Mouse (Mus musculus) embryo, embryonic 11 days (tissue): ENCODE data around the gene Mrgprd.

Experiments
- DNase-seq: peaks from one replicate; pipeline ENCODE4 v3.0.0-alpha.2; 2015

The Mrgprd gene

DNA sequence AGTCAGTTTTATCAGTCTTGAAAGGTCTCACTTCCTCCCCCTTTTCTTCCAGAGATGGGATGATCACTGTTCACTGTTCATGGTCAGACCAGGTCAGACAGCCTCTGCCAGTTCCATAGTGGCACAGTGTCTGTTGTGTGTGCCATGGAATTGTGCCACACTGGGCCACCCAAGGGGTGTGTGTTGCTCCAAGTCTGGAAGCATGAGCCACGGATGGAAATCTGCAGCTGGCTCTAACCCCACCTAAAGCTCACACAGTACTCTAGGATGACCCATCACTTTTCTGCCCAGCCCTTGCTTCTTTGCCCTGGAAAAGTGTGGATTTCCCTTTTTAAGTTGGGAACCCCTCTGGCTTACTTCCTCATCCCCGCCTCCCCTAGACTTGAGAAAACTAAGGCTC lies 10.5 kb upstream of the Mrgprd start:
- no peak for DNase-seq

DNA sequence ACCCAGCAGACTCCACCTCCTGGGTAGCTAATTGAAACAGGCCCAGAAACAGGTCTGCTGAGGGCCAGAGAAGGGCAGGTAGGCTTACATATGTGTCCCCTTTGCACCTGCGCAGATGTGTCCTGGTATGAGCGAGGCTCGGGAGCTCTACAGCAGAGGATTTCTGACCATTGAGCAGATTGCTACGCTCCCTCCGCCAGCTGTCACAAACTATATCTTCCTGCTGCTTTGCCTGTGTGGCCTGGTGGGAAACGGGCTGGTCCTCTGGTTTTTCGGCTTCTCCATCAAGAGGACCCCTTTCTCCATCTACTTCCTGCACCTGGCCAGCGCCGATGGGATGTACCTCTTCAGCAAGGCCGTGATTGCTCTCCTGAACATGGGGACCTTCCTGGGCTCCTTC lies 7.0 kb upstream of the Mrgprd start:
- no peak for DNase-seq

DNA sequence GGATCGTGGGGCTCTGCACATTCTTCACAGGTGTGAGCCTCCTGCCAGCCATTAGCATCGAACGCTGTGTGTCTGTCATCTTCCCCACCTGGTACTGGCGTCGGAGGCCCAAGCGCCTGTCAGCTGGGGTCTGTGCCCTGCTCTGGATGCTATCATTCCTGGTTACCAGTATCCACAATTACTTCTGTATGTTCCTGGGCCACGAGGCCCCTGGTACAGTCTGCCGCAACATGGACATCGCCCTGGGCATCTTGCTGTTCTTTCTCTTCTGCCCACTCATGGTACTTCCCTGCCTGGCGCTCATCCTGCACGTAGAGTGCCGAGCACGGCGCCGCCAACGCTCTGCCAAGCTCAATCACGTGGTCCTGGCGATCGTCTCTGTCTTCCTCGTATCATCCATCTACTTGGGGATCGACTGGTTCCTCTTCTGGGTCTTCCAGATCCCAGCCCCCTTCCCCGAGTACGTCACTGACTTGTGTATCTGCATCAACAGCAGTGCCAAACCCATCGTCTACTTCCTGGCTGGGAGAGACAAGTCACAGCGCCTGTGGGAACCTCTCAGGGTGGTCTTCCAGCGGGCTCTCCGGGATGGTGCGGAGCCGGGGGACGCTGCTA lies 6.5 kb upstream of the Mrgprd start:
- no peak for DNase-seq

DNA sequence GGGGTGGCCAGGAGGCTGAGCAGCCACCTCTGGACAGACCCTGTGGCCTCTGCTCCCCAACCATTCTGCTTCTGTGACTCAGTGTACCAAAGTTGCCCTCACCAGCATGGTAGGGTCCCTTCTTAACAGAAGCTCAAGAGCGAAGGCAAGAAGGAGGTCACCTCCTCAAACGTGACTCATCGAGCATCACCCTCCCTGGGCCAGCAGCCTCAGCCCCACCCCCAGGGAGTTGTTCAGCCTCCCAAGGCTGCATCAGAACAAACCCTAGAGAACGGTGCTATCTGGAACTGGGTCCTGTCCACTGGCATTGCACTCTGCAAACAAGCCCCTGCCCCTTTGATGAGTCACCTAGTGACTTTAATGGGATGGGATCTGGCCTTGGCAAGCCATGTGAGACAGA lies 5.8 kb upstream of the Mrgprd start:
- DNase-seq, result no peak

DNA sequence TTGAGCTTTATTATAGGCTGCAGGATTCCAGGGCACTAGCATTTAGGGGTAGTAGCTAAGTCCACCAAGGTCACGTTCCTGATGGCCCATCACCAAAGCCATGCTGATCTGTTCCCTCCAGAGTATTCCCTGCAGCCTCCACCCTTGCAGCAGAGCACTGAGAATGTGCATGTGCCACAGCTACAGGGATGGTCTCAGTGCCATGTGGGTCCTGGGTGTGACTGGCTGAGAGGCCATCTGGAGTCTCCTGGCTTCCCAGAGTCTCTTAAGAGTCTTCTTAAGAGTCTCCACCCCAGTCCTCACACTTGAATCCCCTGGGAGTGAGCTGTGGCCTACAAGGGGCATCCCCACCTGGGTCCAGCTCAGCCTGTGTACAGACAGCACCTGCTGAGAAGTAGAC lies 4.8 kb upstream of the Mrgprd start:
- no peak for DNase-seq

DNA sequence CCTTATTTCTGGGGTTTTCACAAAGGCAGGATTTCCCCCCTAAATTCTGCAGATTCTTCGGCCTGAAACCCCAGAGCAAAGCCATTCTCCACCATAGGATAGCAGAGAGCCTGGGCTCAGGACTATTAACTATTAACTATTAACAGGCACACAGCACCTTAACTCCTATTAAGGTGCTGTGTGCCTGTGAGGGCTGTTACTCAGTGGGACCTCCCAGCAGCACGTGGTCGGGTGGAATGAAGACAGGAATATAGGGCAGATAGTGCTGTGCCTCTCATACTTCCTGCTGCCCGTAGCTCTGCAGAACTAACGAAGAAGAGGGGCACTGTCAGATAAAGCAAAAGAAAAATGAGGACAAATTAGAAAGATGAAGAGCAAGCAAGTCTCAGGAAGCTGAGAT lies 4.1 kb upstream of the Mrgprd start:
- DNase-seq, result no peak

DNA sequence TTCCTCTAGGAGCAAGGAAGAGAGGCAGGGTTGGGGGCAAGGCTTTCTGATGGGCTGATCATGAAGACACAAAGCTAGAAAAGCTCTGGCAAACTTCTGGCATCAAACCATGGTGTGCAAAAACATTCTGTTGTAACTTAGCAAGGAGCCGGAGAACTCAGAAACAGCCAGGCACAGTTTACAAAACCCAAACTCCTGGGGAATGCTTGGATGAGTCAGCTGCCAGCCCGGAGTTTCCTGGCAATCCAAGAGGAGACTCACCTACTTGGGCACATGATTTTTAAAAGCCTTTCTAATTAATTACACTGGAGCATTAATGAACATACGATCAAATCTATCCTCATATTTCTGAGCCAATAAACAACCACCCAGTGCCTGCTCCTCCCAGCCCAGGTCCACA lies 2.5 kb upstream of the Mrgprd start:
- DNase-seq, result no peak

DNA sequence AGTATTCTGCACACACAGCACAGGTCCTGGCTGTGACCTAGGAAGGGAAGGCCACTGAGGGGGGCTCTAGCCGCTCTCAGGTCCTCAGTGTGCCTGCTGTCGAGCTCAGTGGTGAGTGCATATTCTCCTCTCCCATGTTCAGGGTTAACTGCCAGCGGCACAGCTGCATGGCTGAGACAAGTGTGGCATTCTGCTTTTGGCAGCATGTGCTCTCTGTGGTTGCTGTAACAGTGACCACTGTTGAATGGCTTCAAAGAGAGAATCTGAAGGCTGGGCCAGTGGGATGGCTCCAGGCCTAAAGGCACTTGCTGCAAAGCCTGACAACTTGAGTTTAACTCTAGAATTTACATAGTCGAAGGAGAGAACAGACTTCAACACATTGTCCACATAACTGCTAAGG lies 2.9 kb downstream of the Mrgprd start:
- no peak for DNase-seq

DNA sequence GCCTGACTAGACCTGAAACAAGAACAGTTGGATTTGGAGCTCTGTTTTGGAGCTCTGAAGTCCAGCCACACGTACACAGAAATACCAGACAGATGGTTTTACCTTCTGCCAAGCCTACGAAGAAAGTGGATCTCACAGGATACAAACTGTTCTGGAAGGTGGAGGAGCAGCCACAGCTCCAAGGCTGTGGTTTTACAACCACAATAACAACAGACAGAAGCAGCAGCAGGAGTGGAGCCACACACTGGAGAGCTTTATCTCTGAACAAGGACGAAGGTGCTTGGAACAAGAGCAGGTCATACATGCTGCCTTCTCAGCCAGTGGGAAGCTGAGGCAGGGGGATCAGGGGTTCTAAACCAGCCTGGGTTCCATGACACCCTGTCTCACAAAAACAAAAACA lies 4.8 kb downstream of the Mrgprd start:
- no peak for DNase-seq

DNA sequence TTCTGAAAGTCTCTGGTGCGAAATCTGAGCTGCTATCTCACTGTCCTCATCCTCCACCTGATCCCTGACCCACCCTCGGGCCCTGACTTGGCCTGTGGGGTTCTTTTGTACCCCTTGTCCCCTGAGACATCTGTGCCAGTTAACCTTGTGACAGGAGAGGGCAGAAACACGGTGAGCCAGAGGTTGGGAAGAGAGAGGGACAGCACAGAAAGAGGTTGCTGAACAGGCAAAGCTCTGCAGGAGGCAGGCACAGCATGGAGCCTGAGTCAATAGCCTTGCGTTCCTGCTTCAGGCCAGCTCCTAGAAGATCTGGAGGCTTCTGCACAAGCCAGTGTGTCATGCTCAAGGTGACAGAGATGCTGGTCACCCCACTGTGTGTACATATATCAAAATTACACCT lies 9.0 kb downstream of the Mrgprd start:
- DNase-seq, result no peak

DNA sequence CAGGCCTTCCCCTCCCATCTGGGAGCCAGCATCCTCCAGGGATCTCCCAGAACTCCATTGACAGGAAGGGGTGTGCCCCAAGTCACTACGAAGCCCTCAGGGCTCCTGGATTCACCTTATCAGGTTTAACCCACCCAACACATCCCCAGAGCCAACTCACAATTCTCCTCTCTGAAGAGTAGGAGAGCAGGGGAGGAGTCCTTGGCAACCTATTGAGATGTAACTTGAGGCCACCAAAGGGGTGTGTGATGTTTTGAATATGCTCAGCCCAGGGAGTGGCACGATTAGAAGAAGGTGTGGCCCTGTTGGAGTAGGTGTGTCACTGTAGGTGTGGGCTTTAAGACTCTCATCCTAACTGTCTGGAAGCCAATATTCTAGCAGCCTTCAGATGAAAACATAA lies 11.1 kb downstream of the Mrgprd start:
- DNase-seq, result no peak

DNA sequence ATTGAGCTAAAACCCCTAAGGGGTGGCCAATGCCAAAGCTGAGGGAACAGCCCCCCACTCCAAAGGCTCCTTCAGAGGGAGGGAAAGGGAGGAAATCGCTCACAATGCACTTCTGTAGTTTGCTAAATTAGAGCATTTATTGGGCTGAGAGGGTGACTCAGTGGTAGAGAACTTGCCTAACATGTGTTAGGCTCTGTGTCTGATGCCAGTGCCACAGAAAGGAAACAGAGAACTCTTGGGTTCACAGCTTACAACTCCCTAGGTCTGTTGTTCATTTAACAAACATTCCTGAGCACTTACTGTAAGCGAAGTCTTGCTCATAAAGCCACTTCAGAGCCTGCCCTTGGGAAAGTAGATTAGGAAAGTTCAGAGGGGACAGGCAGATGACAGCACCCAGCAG lies 15.3 kb downstream of the Mrgprd start:
- no peak for DNase-seq

DNA sequence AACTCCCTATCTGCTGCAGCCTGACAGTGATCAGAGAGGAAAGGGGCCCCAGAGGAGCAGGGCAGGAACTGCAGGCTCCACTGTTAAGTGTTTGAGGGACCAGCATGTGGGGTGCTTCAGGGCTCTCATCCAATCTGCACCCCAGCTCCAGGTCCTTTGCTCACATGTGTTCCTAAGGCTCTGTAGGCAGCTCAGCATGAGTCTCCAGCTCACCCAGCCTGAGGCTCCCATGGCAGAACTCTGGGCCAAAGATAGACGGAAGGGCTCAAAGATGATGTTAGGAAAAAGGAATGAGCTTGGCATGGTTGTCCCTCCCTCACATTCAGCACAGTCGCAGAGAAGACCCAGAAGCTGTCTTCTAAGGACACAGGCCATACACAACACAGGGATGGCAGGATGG lies 16.0 kb downstream of the Mrgprd start:
- DNase-seq, result no peak

DNA sequence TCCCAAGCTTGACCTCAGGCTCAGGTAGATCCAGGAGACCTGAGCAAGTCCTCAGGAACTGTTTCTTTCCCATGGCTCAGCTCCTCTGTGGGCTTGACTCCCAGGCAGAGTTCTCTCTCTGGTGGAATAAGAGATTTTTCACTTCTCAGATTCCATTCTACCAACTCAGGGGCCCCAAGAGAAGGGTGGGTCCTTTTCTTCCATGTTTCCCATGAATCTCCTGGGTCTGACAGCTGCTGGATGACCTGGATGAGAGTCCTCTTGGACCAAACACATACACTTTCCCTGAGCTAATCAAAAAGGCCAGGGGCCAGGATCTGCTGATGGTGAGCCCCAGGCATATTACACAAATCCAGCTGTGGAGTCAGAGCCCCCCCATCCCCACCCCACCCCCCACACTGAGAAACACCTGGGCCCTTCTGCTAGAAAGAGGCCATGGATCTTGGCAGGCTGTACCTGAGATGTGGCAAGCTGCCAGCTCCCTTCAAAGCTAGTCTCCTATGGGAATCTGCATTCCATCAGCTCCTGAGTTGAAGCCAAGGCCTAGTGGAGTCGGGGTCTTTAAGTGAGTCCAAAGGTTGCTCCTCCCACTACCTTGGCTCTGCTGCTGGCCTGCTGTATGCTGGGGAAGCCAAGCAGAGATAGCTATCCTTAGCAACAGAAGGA lies 17.9 kb downstream of the Mrgprd start:
- no peak for DNase-seq

DNA sequence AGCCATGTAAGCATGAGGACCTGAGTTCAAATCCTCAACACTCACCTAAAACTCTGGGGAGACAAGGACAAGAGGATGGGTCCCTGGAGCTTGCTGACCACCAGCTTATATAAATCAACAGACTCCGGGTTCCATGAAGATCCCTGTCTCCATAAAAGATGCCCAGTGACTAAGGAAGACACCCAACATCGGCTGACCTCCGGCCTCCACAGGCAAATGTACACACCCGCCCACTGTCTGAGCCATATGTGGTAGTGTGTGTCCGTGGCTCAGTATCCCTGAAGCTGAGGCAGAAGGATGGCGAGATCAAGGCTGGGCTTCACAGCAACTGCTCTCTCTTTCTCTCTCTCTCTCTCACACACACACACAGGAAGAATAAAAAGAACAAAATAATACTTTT lies 19.3 kb downstream of the Mrgprd start:
- DNase-seq, result no peak

DNA sequence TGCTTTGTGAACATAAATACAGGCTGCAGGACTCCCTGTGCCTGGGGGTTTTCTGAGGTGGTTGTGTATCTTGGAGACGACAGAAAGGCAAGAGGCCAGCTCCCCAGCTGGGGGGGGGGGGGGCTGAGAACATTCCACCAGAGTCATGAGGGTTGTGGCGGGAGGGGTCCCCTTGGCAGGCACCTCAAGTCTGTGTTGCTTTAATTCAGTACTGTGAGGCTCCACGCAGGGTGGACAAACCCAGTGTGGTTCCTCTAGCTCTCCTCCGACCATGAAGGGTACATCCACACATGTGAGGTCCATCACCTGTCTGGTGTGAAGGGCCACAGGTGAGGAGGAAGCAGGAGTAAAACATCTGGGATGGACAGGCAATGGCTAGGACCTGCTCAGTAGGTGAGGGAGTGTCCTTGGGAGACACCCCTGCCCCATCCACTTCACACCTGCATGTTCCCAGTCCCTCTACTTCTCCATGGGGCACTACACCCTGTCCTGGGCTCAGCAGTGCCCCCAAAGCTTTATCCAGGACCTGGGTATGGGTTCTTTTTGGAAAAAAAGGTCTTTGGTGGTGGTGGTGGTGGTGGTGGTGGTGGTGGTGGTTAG lies 19.9 kb downstream of the Mrgprd start:
- DNase-seq, result no peak

DNA sequence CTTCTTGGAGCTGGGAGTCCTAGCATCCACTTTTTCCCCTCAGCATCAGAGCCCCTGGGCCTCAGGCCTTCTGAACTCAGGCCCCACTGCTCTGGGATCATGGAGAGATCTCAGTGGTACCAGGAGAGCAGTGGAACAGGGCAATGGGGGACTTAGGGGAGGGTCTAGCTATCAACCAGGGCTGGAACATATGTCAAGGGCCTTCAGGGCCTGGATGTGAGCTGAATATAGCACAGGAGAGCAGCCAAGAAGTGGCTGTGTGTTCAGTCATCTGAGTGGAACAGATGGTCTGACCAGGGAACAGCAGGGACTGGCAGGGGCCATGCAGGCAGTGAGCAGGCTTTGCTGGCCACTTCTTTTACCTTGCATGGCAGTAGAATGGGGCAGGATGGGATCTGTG lies 20.6 kb downstream of the Mrgprd start:
- no peak for DNase-seq

DNA sequence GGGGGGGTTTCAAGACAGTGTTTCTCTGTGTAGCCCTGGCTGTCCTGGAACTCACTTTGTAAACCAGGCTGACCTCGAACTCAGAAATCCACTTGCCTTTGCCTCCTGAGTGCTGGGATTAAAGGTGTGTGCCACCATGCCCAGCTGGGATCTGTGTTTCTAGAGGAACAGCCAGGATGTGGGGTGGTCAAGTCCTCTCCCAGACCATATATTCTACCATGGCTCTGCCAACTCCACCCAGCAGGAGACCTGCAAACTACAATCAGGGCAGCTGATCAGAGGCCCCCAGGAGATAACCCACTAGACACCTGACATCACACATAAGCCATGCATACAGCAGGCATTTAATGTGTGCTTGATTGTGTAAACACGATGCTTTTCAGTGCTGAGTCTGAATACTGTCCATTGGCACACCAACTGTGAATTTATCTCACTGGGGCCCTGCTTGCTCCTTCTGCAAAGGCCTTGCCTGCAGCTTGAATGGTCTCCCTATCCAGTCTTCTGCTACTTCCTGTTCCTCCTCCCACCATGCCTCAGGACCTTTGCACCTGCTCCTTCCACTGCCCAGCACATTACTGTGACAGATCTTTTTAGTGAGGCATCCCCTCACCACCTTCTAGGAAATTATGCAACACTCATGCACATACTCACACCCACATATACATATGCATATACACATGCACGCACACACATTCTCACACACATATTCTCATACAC lies 21.1 kb downstream of the Mrgprd start:
- no peak for DNase-seq

DNA sequence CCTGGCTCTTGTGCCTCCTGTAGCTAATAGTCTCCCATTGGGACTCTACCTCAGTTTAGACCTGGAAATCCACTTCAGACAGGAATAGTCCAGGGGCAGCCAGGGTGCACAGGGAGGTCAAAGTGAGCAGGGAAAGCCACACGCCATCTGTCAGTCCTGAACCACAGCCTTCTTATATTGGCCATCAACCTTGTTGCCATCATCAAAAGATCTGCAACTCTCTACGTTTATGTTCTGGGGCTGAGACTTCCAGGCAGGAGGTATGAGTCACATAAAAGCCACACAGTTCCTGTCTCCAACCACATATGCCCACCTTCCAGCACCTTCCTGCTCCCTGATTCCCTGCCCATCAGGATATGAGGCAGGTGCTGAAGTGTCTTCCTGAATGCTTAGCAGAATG lies 23.3 kb downstream of the Mrgprd start:
- DNase-seq, result no peak

DNA sequence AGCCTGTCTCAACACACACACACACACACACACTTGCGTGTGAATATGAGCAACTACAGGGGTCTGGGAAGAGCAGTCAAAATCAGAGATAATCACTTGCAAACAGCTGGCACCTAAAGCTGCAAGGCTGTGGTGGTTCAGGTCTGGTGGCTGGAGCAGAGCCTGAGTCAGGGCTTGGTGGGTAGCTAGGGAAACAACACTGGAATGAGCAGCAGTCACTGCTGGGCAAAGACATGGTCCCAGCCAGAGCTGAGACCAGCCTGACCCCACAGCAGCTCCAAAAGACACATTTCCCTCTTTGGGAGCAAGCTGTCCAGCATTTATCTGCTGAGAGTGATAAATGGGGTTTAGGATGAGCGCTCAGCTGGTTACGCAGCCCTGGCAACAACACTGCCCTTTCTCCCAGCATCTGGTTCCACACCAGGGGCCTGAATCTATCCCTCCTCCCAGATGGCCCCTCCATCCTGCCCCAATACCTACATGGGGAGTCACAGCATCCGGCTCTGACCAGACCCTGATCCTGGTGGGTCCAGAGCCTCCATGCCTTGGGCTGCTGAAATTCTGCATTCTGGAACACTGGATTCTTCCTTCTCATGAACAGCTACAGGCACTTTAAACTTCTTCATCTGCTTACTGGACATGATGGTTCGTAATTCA lies 25.7 kb downstream of the Mrgprd start:
- no peak for DNase-seq
